Mouse (Mus musculus): ENCODE measurements around the gene Slc48a1.

Slc48a1 gene

DNA sequence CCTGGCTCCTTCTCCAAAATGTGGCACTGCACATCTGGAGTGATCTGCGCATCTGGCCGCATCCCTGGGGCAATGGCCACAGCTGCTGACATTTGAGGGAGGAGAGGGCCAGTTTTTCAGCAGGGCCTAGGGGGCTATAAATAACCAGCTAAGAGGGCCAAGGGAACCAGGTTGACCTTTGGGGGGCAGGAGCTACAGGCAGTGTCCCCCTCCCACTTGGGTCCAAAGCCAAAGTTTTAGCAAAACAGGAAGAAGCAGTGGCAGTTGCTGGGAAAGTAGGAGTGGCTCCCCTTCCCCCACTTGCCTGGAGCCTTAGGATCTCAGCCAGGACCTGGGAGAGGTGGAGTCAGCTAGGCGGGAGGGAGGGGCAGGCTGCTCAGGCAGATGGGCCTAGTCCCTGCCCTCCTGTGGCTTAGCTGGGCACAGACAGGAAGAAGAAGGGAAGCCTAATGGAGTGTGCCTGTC lies 61.7 kb downstream of the Slc48a1 start:
- DNase-seq (ENCODE audit: extremely low spot score, low spot score) = peak; percentile 48

GRCm38 (mm10) chr15:97840781-97841180 lies 62.5 kb downstream of the Slc48a1 start:
- DNase-seq (ENCODE audit: extremely low spot score, low spot score) = no peak

DNA sequence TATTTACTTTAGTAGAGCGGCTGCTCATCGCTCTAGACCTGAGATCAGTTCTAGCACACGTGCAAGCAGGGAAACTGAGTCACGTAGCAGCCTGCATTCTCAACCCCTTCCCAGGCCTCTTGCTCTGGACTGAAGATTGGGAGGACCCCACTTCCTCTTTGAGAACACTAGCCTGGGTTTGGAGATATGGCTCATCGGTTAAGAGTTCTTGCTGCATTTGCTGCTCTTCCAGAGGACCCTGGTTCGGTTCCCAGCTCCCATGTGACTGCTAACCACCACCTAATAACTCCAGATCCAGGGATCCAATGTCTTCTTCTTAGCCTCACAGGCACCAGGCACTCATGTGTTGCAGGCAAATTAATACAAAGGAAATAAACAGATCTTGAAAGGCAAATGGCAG lies 63.1 kb downstream of the Slc48a1 start:
- no peak for DNase-seq (ENCODE audit: extremely low spot score, low spot score)

GRCm38 (mm10) chr15:97842058-97842457 lies 63.7 kb downstream of the Slc48a1 start:
- DNase-seq (ENCODE audit: extremely low spot score, low spot score) = no peak

Measured in neural tube, embryonic 10.5 days (tissue).